Mouse (Mus musculus) heart, embryonic 15.5 days (tissue): Measurements from ENCODE around the gene Trip11. TPM values are rescaled to one million over a fixed set of nuclear protein-coding genes. Genes with fewer than 3 reads are reported as not detected.
A peak's percentile ranks its signal among the peaks of the same experiment; 100 is the strongest.
"Not testable (repeated sequence)": the region's sequence is repeated elsewhere in the genome, so short reads cannot be mapped to it uniquely, and the experiment has no call there.

Experiments used
- ATAC-seq: fragments of 200-750 bp; cut with Nextera tagmentation; replicated peaks from 2 replicates; pipeline ENCODE4 v1.8.0; 2017; ENCODE audit warnings: low read depth, moderate TSS enrichment; ENCODE audit not compliant: insufficient number of reproducible peaks, insufficient read depth, low FRiP score
- H3K27ac ChIP-seq: fragments of 300-500 bp; sonication (generic); 2 replicates; pipeline ENCODE4 v1.5.1; 2015; ENCODE audit warnings: mild to moderate bottlenecking, inconsistent platforms
- H3K27me3 ChIP-seq: fragments of 300-500 bp; sonication (generic); 2 replicates; pipeline ENCODE4 v1.6.1; 2015; ENCODE audit warnings: inconsistent platforms
- H3K36me3 ChIP-seq: fragments of 300-500 bp; sonication (generic); 2 replicates; pipeline ENCODE4 v1.6.1; 2015; ENCODE audit warnings: mild to moderate bottlenecking, inconsistent platforms
- H3K4me1 ChIP-seq: fragments of 300-500 bp; sonication (generic); replicated peaks from 2 replicates; pipeline ENCODE4 v1.6.1; 2015; ENCODE audit warnings: inconsistent platforms
- H3K4me2 ChIP-seq: fragments of 300-500 bp; sonication (generic); 2 replicates; pipeline ENCODE4 v1.6.1; 2015; ENCODE audit warnings: inconsistent platforms, mild to moderate bottlenecking, moderate library complexity
- H3K4me3 ChIP-seq: fragments of 300-500 bp; sonication (generic); 2 replicates; pipeline ENCODE4 v1.5.1; 2015; ENCODE audit warnings: mild to moderate bottlenecking, inconsistent platforms
- H3K9ac ChIP-seq: fragments of 300-500 bp; sonication (generic); 2 replicates; pipeline ENCODE4 v1.6.1; 2015; ENCODE audit warnings: mild to moderate bottlenecking, inconsistent platforms
- H3K9me3 ChIP-seq: fragments of 300-500 bp; sonication (generic); replicated peaks from 2 replicates; pipeline ENCODE4 v1.6.1; 2016; ENCODE audit warnings: inconsistent platforms
- WGBS: fragments of 180-500 bp; shearing (Covaris S2); methylation state at CpG from one replicate; pipeline ENCODE4 v1.1.7; 2015; ENCODE audit warnings: mixed read lengths; 5-methylcytosine and 5-hydroxymethylcytosine counted together
- polyA plus RNA-seq: library from polyadenylated mRNA; unstranded; fragments of >200 nt; fragmentation: Nextera tagmentation; extraction: Ambion mirVana; gene quantifications from 2 replicates; pipeline ENCODE4 v1.2.1, GENCODE M21; 2015

The Trip11 gene
- 20.8 TPM in 2 replicates for polyA plus RNA-seq

GRCm38 (mm10) chr12:101912626-101913490 lies at the start of gene Trip11:
Gene Trip11 (minus strand): TSS chr12:101913267.
- ATAC-seq: peak; percentile 95
- WGBS: under 1% methylated on average over 69 of the region's 69 CpGs

GRCm38 (mm10) chr12:101958960-101959780 lies 46.1 kb upstream of the Trip11 start:
- WGBS: 88% methylated on average over 5 of the region's 5 CpGs
- not testable (repeated sequence) for H3K4me1 ChIP-seq, H3K36me3 ChIP-seq, H3K27ac ChIP-seq, H3K9me3 ChIP-seq, ATAC-seq, H3K9ac ChIP-seq, H3K27me3 ChIP-seq
- peak overlapping the region; percentile 59; the same call in 1 of the 2 replicates for H3K4me2 ChIP-seq
- H3K4me3 ChIP-seq: peak overlapping the region; percentile 83

More at GRCm38 (mm10) chr12:101912626-101913490, at the start of gene Trip11:
- Histone ChIP-seq H3K36me3 (peaks cover 11% of the 10 kb centered on the region), H3K9ac (peak within 1 kb of the TSS; percentile 83), H3K9me3 (no peaks in the 10 kb centered on the region), H3K4me2 (peak within 1 kb of the TSS; percentile 64), H3K4me1 (peaks cover 20% of the 10 kb centered on the region), H3K27ac (peak within 1 kb of the TSS; percentile 89), H3K27me3 (no peaks in the 10 kb centered on the region), H3K4me3 (peak within 1 kb of the TSS; percentile 77)

- Histone ChIP-seq H3K9me3 (no peaks in the 10 kb centered on the region), H3K27ac (no peak overlapping the region), H3K36me3 (no peaks in the 10 kb centered on the region), H3K4me3 (peak overlapping the region; percentile 83), H3K4me1 (peaks cover 8% of the 10 kb centered on the region), H3K9ac (no peak overlapping the region), H3K27me3 (no peaks in the 10 kb centered on the region), H3K4me2 (peak overlapping the region; percentile 59)
- ATAC-seq: no peak
- WGBS: 48% methylated on average over 9 of the region's 9 CpGs
Observed at GRCm38 (mm10) chr12:101958556-101958955, 45.5 kb upstream of the Trip11 start.

- Histone ChIP-seq H3K36me3 (no peaks in the 10 kb centered on the region), H3K4me1 (peaks cover 8% of the 10 kb centered on the region), H3K27ac (peak within 1 kb of the TSS; percentile 60), H3K4me3 (peak within 1 kb of the TSS; percentile 83), H3K27me3 (no peaks in the 10 kb centered on the region), H3K9ac (peak within 1 kb of the TSS; percentile 80), H3K9me3 (no peaks in the 10 kb centered on the region), H3K4me2 (peak within 1 kb of the TSS; percentile 65)
- ATAC-seq: peak; percentile 99
- under 1% methylated on average over 49 of the region's 54 CpGs for WGBS
Observed at GRCm38 (mm10) chr12:101957942-101958544, 45.0 kb upstream of the Trip11 start, which contains the start of gene Atxn3. Gene Atxn3 (minus strand): TSS chr12:101958246.

GRCm38 (mm10) chr12:101957079-101957941 lies 44.2 kb upstream of the Trip11 start:
- no peaks in the 10 kb centered on the region for H3K36me3 ChIP-seq
- H3K9me3 ChIP-seq: no peaks in the 10 kb centered on the region
- no peaks in the 10 kb centered on the region for H3K27me3 ChIP-seq
- peaks cover 8% of the 10 kb centered on the region for H3K4me1 ChIP-seq
- 10% methylated on average over 26 of the region's 26 CpGs for WGBS
- H3K4me2 ChIP-seq: peak overlapping the region; percentile 65
- peak overlapping the region; percentile 80 for H3K9ac ChIP-seq
- peak; percentile 28 for ATAC-seq
- H3K4me3 ChIP-seq: peak overlapping the region; percentile 83
- peak overlapping the region; percentile 60 for H3K27ac ChIP-seq

- not testable (repeated sequence) for H3K9ac ChIP-seq, ATAC-seq, H3K36me3 ChIP-seq, H3K27ac ChIP-seq, H3K9me3 ChIP-seq, H3K4me1 ChIP-seq, H3K4me2 ChIP-seq, H3K27me3 ChIP-seq, H3K4me3 ChIP-seq
- 90% methylated on average over 8 of the region's 8 CpGs for WGBS
Observed at GRCm38 (mm10) chr12:101955821-101956220, 42.8 kb upstream of the Trip11 start.

- 61% methylated on average over 4 of the region's 4 CpGs for WGBS
- no peaks in the 10 kb centered on the region for H3K9me3 ChIP-seq
- H3K4me2 ChIP-seq: no peak overlapping the region
- ATAC-seq: no peak
- H3K9ac ChIP-seq: no peak overlapping the region
- H3K36me3 ChIP-seq: peaks cover 27% of the 10 kb centered on the region
- no peaks in the 10 kb centered on the region for H3K27me3 ChIP-seq
- no peak overlapping the region for H3K4me3 ChIP-seq
- no peak overlapping the region for H3K27ac ChIP-seq
- no peaks in the 10 kb centered on the region for H3K4me1 ChIP-seq
Observed at GRCm38 (mm10) chr12:101948801-101949200, 35.7 kb upstream of the Trip11 start.

GRCm38 (mm10) chr12:101947986-101948385 lies 34.9 kb upstream of the Trip11 start:
- Histone ChIP-seq H3K9me3 (no peaks in the 10 kb centered on the region), H3K4me2 (no peak overlapping the region), H3K4me1 (no peaks in the 10 kb centered on the region), H3K27me3 (no peaks in the 10 kb centered on the region), H3K9ac (no peak overlapping the region), H3K36me3 (peaks cover 27% of the 10 kb centered on the region), H3K4me3 (no peak overlapping the region), H3K27ac (no peak overlapping the region)
- WGBS: 88% methylated on average over 8 of the region's 8 CpGs
- ATAC-seq: no peak

GRCm38 (mm10) chr12:101937572-101937971 lies 24.5 kb upstream of the Trip11 start:
- no peak overlapping the region for H3K4me2 ChIP-seq
- H3K27me3 ChIP-seq: no peaks in the 10 kb centered on the region
- H3K4me3 ChIP-seq: no peak overlapping the region
- no peak for ATAC-seq
- H3K36me3 ChIP-seq: peaks cover 59% of the 10 kb centered on the region
- no peaks in the 10 kb centered on the region for H3K4me1 ChIP-seq
- H3K9ac ChIP-seq: no peak overlapping the region
- 87% methylated on average over 7 of the region's 7 CpGs for WGBS
- no peaks in the 10 kb centered on the region for H3K9me3 ChIP-seq
- no peak overlapping the region for H3K27ac ChIP-seq

- H3K9ac ChIP-seq: no peak overlapping the region
- H3K36me3 ChIP-seq: peaks cover 56% of the 10 kb centered on the region
- no peaks in the 10 kb centered on the region for H3K9me3 ChIP-seq
- H3K4me2 ChIP-seq: no peak overlapping the region
- no peak overlapping the region for H3K4me3 ChIP-seq
- WGBS: 95% methylated on average over 3 of the region's 3 CpGs
- H3K4me1 ChIP-seq: no peaks in the 10 kb centered on the region
- H3K27ac ChIP-seq: no peak overlapping the region
- no peak for ATAC-seq
- H3K27me3 ChIP-seq: no peaks in the 10 kb centered on the region
Observed at GRCm38 (mm10) chr12:101935223-101935622, 22.2 kb upstream of the Trip11 start.
